In genomic region chrX:140857445-140857844, GRCm38 (mm10) we compare ENCODE assay signal across 11 mouse cellular contexts. TPM values are rescaled to one million over a fixed set of nuclear protein-coding genes. Genes with fewer than 3 reads are reported as not detected.
DNase-seq lines count a peak whose midpoint lies in the region; ATAC-seq and TF ChIP-seq lines count a peak whose summit lies in the region.
"Had no signal": no experiment of that assay in that cellular context is flagged by ENCODE, and none has a peak within 500 bp of the region (broad histone marks: within the 10 kb centered on the region; RNA-seq: fewer than 3 reads in every experiment).

No protein-coding gene starts in this region.

- WGBS in limb, embryonic 14.5 days = 37% methylated on average over 2 of the region's 2 CpGs
- 38% methylated on average over 2 of the region's 2 CpGs for whole genome bisulfite sequencing in limb, embryonic 10.5 days

- no peak overlapping the region for H3K4me3 ChIP-seq in limb, embryonic 14.5 days (replicated peaks; ENCODE audit: low read length)
- no peak overlapping the region for H3K4me3 ChIP-seq in limb, embryonic 10.5 days
- H3K4me3 ChIP-seq: lung, embryonic 15.5 days had no signal

- no peaks in the 10 kb centered on the region for H3K27me3 ChIP-seq in limb, embryonic 14.5 days (ENCODE audit: control insufficient read depth, insufficient read depth, low read length)
- H3K27me3 ChIP-seq in limb, embryonic 10.5 days (ENCODE audit: low read depth, poor library complexity, severe bottlenecking) = peaks cover 72% of the 10 kb centered on the region
- H3K27me3 ChIP-seq: lung, embryonic 15.5 days had no signal

- H3K9me3 ChIP-seq in limb, embryonic 14.5 days (ENCODE audit: control insufficient read depth, low read length) = no peaks in the 10 kb centered on the region
- H3K9me3 ChIP-seq in limb, embryonic 10.5 days (replicated peaks) = no peaks in the 10 kb centered on the region
- H3K9me3 ChIP-seq: lung, embryonic 15.5 days had no signal

- H3K4me1 ChIP-seq in limb, embryonic 14.5 days (ENCODE audit: control insufficient read depth, insufficient read depth, low read length) = no peaks in the 10 kb centered on the region
- no peaks in the 10 kb centered on the region for H3K4me1 ChIP-seq in limb, embryonic 10.5 days
- H3K4me1 ChIP-seq: lung, embryonic 15.5 days had no signal

- no peaks in the 10 kb centered on the region for H3K36me3 ChIP-seq in limb, embryonic 14.5 days (ENCODE audit: control insufficient read depth, insufficient read depth, low read length)
- H3K36me3 ChIP-seq in limb, embryonic 10.5 days = no peaks in the 10 kb centered on the region
- H3K36me3 ChIP-seq: lung, embryonic 15.5 days had no signal

- H3K4me2 ChIP-seq in limb, embryonic 14.5 days (replicated peaks; ENCODE audit: low read depth, low read length, severe bottlenecking) = no peak overlapping the region
- H3K4me2 ChIP-seq: lung, embryonic 15.5 days had no signal

- peak; percentile 16 to 23 for DNase-seq in cerebellum, postnatal 14 days
- no peak for DNase-seq in cerebellum, postnatal 25 days
- DNase-seq in limb, embryonic 14.5 days (ENCODE audit: low spot score) = peak; percentile 28
- DNase-seq in limb, embryonic 10.5 days (ENCODE audit: low spot score) = no peak
- peak; percentile 55 for DNase-seq in adipocyte (ENCODE audit: low spot score)
- DNase-seq in lung, postnatal 25 days (ENCODE audit: low spot score) = peak; percentile 2
- DNase-seq in Muller cell, postnatal 12 days (ENCODE audit: inconsistent ontology term) = no peak
- no peak for DNase-seq in gastrocnemius, adult 18-20 months (ENCODE audit: low spot score)

- no peak overlapping the region for H3K9ac ChIP-seq in limb, embryonic 14.5 days (ENCODE audit: low read depth, low read length, severe bottlenecking)
- H3K9ac ChIP-seq: lung, embryonic 15.5 days had no signal

- ATAC-seq in limb, embryonic 14.5 days (ENCODE audit: low FRiP score, low read depth) = no peak

- no peak overlapping the region for H3K27ac ChIP-seq in limb, embryonic 14.5 days (replicated peaks; ENCODE audit: low read depth, low read length)
- H3K27ac ChIP-seq in limb, embryonic 10.5 days = no peak overlapping the region
- H3K27ac ChIP-seq: lung, embryonic 15.5 days had no signal

- no peak for TF ChIP-seq POLR2A in limb, embryonic 14.5 days (IDR thresholded peaks at IDR 0.05; ENCODE audit: borderline replicate concordance, extremely low read depth, insufficient read depth, insufficient read length)

RNA-seq across cellular contexts. Expression of gene Tex13b, which starts 44.2 kb away (rescaled TPM):
- polyA plus RNA-seq in limb, embryonic 14.5 days (2012; rRNA removed) = not detected in 2 replicates
- polyA plus RNA-seq in limb, embryonic 14.5 days (2014; fragmentation: Nextera tagmentation; extraction: Ambion mirVana) = not detected in 2 replicates
- polyA plus RNA-seq in limb, embryonic 10.5 days (2016; fragmentation: Nextera tagmentation; extraction: Ambion mirVana) = not detected in 2 replicates
- total RNA-seq in gastrocnemius, adult 18-20 months (2021) = not detected
- total RNA-seq: gastrocnemius, adult 8-10 months; neutrophil, adult 5-6 weeks had no signal
- polyA plus RNA-seq: lung, embryonic 15.5 days had no signal

RNA-seq across cellular contexts. Expression of gene Vsig1, which starts 50.0 kb away (rescaled TPM):
- polyA plus RNA-seq in limb, embryonic 14.5 days (2012; rRNA removed) = not detected in 2 replicates
- not detected in 2 replicates for polyA plus RNA-seq in limb, embryonic 14.5 days (2014; fragmentation: Nextera tagmentation; extraction: Ambion mirVana)
- not detected in 2 replicates for polyA plus RNA-seq in limb, embryonic 10.5 days (2016; fragmentation: Nextera tagmentation; extraction: Ambion mirVana)
- total RNA-seq in gastrocnemius, adult 18-20 months (2021) = not detected
- total RNA-seq: gastrocnemius, adult 8-10 months; neutrophil, adult 5-6 weeks had no signal

Comparison
In these comparisons a context has a peak if more than half of its experiments do, and no peak if none do; other contexts are left out.
1. DNase-seq: peak in cerebellum, postnatal 14 days (2 of 2), limb, embryonic 14.5 days (single experiment), adipocyte (single experiment) and lung, postnatal 25 days (single experiment); none in cerebellum, postnatal 25 days (0 of 2), limb, embryonic 10.5 days (single experiment), Muller cell, postnatal 12 days (single experiment) and gastrocnemius, adult 18-20 months (single experiment).